Mouse (Mus musculus): Measurements from ENCODE around the gene Limk2. TPM values are rescaled to one million over a fixed set of nuclear protein-coding genes. Genes with fewer than 3 reads are reported as not detected.

The Limk2 gene
- total and polyA plus RNA-seq, 2 experiments from 2014 or later, result 113 to 206 TPM

- Histone ChIP-seq H3K36me3 (ENCODE audit: insufficient read depth, low read length) (peaks cover 63% of the 10 kb centered on the region), H3K9ac (replicated peaks; ENCODE audit: low read length) (no peak overlapping the region)
- DNase-seq (ENCODE audit: low spot score), result no peak
Observed at GRCm38 (mm10) chr11:3347835-3348195, 61.2 kb downstream of the Limk2 start.

GRCm38 (mm10) chr11:3347091-3347834, 61.7 kb downstream of the Limk2 start:
- Histone ChIP-seq H3K36me3 (ENCODE audit: insufficient read depth, low read length) (peaks cover 63% of the 10 kb centered on the region), H3K4me2 (ENCODE audit: low read depth, low read length) (no peak overlapping the region), H3K9ac (replicated peaks; ENCODE audit: low read length) (no peak overlapping the region), H3K4me3 (ENCODE audit: low read length) (no peak overlapping the region), H3K27ac (peak overlapping the region; percentile 45; the same call in 1 of the 2 replicates), H3K27me3 (ENCODE audit: insufficient read depth, low read length) (no peaks in the 10 kb centered on the region), H3K9me3 (ENCODE audit: low read length) (no peaks in the 10 kb centered on the region), H3K4me1 (ENCODE audit: insufficient read depth, low read length) (no peaks in the 10 kb centered on the region)
- whole genome bisulfite sequencing, result 62% methylated on average over 12 of the region's 12 CpGs
- peak; percentile 92 for TF ChIP-seq CTCF (IDR thresholded peaks at IDR 0.05; ENCODE audit: low read depth)
- DNase-seq (ENCODE audit: low spot score) (peak; percentile 91), ATAC-seq (peak; percentile 79)

More at GRCm38 (mm10) chr11:3347835-3348195, 61.2 kb downstream of the Limk2 start:
- H3K4me3 ChIP-seq (ENCODE audit: low read length), result no peak overlapping the region
- no peaks in the 10 kb centered on the region for H3K9me3 ChIP-seq (ENCODE audit: low read length)
- no peaks in the 10 kb centered on the region for H3K27me3 ChIP-seq (ENCODE audit: insufficient read depth, low read length)
- TF ChIP-seq CTCF (IDR thresholded peaks at IDR 0.05; ENCODE audit: low read depth), result no peak
- H3K27ac ChIP-seq, result peak overlapping the region; percentile 45; the same call in 1 of the 2 replicates
- ATAC-seq, result no peak
- no peak overlapping the region for H3K4me2 ChIP-seq (ENCODE audit: low read depth, low read length)
- no peaks in the 10 kb centered on the region for H3K4me1 ChIP-seq (ENCODE audit: insufficient read depth, low read length)

- Histone ChIP-seq H3K9me3 (ENCODE audit: low read length) (no peaks in the 10 kb centered on the region), H3K27ac (no peak overlapping the region), H3K9ac (replicated peaks; ENCODE audit: low read length) (no peak overlapping the region), H3K4me1 (ENCODE audit: insufficient read depth, low read length) (no peaks in the 10 kb centered on the region), H3K27me3 (ENCODE audit: insufficient read depth, low read length) (no peaks in the 10 kb centered on the region), H3K4me3 (ENCODE audit: low read length) (no peak overlapping the region), H3K4me2 (ENCODE audit: low read depth, low read length) (no peak overlapping the region), H3K36me3 (ENCODE audit: insufficient read depth, low read length) (peaks cover 63% of the 10 kb centered on the region)
- no peak for ATAC-seq
- no peak for TF ChIP-seq CTCF (IDR thresholded peaks at IDR 0.05; ENCODE audit: low read depth)
- no peak for DNase-seq (ENCODE audit: low spot score)
- WGBS, result 90% methylated on average over 7 of the region's 7 CpGs
Observed at GRCm38 (mm10) chr11:3346351-3346750, 62.6 kb downstream of the Limk2 start.

- H3K27me3 ChIP-seq (ENCODE audit: insufficient read depth, low read length), result no peaks in the 10 kb centered on the region
- H3K4me2 ChIP-seq (ENCODE audit: low read depth, low read length), result no peak overlapping the region
- ATAC-seq, result no peak
- H3K36me3 ChIP-seq (ENCODE audit: insufficient read depth, low read length), result peaks cover 50% of the 10 kb centered on the region
- H3K4me3 ChIP-seq (ENCODE audit: low read length), result no peak overlapping the region
- no peaks in the 10 kb centered on the region for H3K4me1 ChIP-seq (ENCODE audit: insufficient read depth, low read length)
- no peak for TF ChIP-seq CTCF (IDR thresholded peaks at IDR 0.05; ENCODE audit: low read depth)
- no peak overlapping the region for H3K27ac ChIP-seq
- 85% methylated on average over 3 of the region's 3 CpGs for WGBS
- H3K9me3 ChIP-seq (ENCODE audit: low read length), result no peaks in the 10 kb centered on the region
- no peak for DNase-seq (ENCODE audit: low spot score)
- no peak overlapping the region for H3K9ac ChIP-seq (replicated peaks; ENCODE audit: low read length)
Observed at GRCm38 (mm10) chr11:3344916-3345315, 64.1 kb downstream of the Limk2 start.

GRCm38 (mm10) chr11:3341476-3341875, 67.5 kb downstream of the Limk2 start:
- H3K36me3 ChIP-seq (ENCODE audit: insufficient read depth, low read length), result peaks cover 43% of the 10 kb centered on the region
- no peaks in the 10 kb centered on the region for H3K9me3 ChIP-seq (ENCODE audit: low read length)
- H3K27me3 ChIP-seq (ENCODE audit: insufficient read depth, low read length), result no peaks in the 10 kb centered on the region
- DNase-seq (ENCODE audit: low spot score) (no peak), ATAC-seq (no peak)
- no peak overlapping the region for H3K4me2 ChIP-seq (ENCODE audit: low read depth, low read length)
- H3K4me3 ChIP-seq (ENCODE audit: low read length), result no peak overlapping the region
- WGBS, result 84% methylated on average over 5 of the region's 5 CpGs
- no peak for TF ChIP-seq CTCF (IDR thresholded peaks at IDR 0.05; ENCODE audit: low read depth)
- H3K27ac ChIP-seq, result no peak overlapping the region
- peaks cover 14% of the 10 kb centered on the region for H3K4me1 ChIP-seq (ENCODE audit: insufficient read depth, low read length)
- H3K9ac ChIP-seq (replicated peaks; ENCODE audit: low read length), result no peak overlapping the region

GRCm38 (mm10) chr11:3337961-3338360, 71.0 kb downstream of the Limk2 start:
- H3K4me1 ChIP-seq (ENCODE audit: insufficient read depth, low read length), result peaks cover 18% of the 10 kb centered on the region
- H3K27me3 ChIP-seq (ENCODE audit: insufficient read depth, low read length), result no peaks in the 10 kb centered on the region
- peak overlapping the region; percentile 82 for H3K27ac ChIP-seq
- H3K36me3 ChIP-seq (ENCODE audit: insufficient read depth, low read length), result peaks cover 28% of the 10 kb centered on the region
- DNase-seq (ENCODE audit: low spot score) (no peak), ATAC-seq (no peak)
- TF ChIP-seq CTCF (IDR thresholded peaks at IDR 0.05; ENCODE audit: low read depth), result no peak
- WGBS, result 40% methylated on average over 5 of the region's 5 CpGs
- no peak overlapping the region for H3K4me2 ChIP-seq (ENCODE audit: low read depth, low read length)
- no peaks in the 10 kb centered on the region for H3K9me3 ChIP-seq (ENCODE audit: low read length)
- H3K9ac ChIP-seq (replicated peaks; ENCODE audit: low read length), result no peak overlapping the region
- no peak overlapping the region for H3K4me3 ChIP-seq (ENCODE audit: low read length)
